Mouse (Mus musculus) stomach, postnatal 0 days (tissue): ENCODE data around the gene Cux1.

Experiments
- CTCF ChIP-seq: IDR thresholded peaks from 2 replicates; pipeline ENCODE4 v1.5.1; 2016; ENCODE audit warnings: antibody characterized with exemption, low read depth, mild to moderate bottlenecking, moderate library complexity
- EP300 ChIP-seq: optimal IDR thresholded peaks from 2 replicates; pipeline ENCODE3; 2016; ENCODE audit warnings: antibody characterized with exemption

DNA sequence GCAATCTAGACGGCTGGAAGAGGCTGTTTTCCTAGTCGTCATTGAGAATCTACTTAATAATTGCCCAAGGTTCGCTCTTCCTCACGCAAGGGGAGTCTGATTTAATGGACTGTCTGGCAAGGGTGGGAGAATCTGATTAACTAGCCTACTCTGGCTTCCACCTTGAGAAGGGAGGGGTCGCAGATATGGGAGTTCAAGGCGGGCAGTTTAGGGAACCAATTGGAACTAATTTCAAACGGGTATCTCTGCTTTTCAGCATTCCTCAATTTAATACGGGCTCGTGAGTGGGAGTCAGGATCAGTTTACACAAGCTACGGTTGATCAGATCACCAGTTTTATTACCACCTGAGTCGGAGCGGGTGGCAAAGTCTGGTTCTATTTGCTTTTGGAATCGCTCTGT, 14.3 kb upstream of the Cux1 start:
- TF ChIP-seq CTCF (no peak), EP300 (no peak)
